Mouse (Mus musculus): Measurements from ENCODE around the gene Syngr3.

The Syngr3 gene

GRCm38 (mm10) chr17:24644030-24644715 lies 45.6 kb downstream of the Syngr3 start:
- DNase-seq: peak; percentile 28

DNA sequence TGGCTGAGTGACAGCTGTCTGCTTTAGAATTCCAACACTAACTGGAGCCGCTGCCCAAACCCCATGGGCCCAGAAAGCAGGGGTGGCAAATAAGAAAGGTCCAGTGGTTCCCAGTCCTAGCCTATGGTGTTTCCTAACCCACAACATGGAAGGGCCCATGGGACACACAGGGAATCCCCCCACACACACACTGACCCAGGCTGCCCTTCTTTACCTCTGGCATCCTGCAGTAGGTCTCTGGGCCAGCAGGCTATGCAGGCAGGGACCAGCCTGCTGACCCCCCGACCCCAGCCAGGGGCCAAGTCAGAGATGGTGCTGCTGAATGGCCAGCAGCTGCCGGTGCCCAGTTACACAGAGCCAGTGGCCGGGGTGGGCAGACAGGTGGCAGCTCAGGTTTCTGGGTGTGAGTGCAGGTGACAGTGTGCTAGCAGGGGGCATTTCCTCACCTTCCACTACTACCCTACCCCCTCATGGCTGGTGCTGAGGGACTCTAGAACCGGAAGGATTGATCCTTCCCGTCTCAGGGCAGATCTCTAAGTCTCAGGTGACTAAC lies 46.9 kb downstream of the Syngr3 start:
- no peak for DNase-seq

DNA sequence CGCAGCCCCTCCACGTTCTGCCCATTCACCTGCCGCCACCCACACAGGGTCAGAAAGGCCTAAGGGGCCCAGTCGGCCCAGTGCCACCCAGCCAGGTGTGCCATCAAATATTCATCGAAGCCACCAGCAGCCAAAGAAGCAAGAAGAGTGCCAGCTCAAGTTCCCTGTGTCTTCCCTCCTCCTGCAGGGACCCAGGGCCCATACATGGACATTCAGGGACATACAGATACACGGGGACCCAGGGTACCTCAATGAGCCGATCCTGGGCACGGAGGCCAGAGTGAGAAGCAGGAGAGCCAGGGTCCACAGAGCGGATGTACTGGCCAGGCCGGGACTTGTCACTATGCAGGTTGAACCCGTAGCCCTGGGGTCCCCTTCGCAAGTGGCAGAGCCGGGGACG lies 47.8 kb downstream of the Syngr3 start:
- no peak for DNase-seq

DNA sequence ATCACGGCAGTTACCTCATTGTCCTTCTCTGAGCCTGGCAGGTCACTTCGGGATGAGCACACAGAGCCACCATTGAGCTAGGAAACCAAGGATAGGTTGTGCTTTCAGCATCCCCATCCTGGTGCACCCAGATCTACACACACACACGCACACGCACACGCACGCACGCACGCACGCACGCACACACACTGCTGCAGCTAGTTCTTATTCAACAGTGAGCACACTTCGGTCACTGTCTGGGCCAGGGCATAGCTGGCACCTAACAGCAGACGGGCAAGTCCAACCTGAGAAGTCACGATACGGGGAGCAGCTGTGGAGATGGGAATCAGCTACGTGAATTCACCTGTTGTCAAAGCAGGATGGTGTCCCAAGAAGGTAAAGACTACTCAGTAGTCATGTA lies 49.2 kb downstream of the Syngr3 start:
- no peak for DNase-seq

- no peak for DNase-seq
These were observed 49.6 kb downstream of the Syngr3 start for GRCm38 (mm10) chr17:24640119-24640518.

DNA sequence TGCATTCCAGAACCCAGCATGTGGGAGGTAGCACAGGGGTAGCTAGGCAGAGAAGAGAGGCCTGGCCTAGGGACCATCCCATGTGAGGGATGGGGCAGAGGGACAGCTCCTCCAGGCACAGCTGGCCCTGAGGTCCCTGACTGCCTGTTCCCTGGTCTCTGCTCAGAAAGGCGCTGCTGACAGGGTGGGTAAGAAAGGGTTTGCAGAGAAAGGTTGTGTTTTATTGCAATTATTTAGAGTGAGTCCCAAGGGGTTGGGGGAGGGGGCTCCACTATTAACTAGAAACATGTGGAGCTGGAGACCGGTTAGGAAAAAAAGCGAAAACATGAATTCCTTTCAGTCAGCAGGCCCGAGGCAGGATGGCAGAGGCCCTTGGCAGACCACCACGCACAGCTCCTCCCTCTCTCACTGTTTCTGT lies 50.2 kb downstream of the Syngr3 start:
- no peak for DNase-seq

DNA sequence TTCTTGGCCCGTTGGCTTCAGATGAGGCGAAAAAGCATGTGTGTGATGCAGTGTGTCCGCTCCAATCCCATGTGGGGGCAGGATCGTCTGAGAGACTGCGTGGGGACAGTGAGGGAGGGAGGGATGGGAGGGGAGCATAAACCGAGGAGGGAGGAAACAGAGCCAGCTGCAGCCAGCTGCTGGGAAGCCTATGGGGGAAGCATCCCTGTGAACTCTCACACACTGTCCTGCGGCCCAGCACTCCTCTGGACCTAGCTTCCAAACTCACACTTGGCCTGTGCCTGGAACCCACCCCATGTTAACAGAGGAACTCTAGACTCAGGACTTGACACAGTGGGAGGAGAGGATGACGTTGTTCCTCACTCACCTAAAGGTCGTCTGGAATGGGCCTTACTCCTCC lies 50.9 kb downstream of the Syngr3 start:
- no peak for DNase-seq

DNA sequence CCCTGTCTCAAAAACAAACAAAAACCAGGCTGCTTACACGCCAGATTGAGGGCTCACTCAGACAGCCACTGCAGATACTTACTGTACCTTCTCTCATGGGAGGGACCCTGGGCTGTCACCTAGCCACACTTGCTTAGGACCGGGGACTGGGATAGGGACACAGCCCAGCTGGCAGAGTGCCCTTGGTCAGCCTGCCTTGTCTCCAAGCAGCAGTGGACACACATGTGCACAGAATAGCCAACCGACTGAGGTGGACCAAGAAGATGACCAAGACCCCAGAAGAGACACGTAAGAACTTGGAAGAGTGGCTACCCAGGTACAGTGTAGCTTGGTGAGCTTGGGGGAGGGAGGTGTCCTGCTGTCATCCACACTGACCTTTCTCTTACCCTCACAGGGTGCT lies 51.5 kb downstream of the Syngr3 start:
- DNase-seq: no peak

- DNase-seq: no peak
These were observed 52.8 kb downstream of the Syngr3 start for GRCm38 (mm10) chr17:24636781-24637481.

- DNase-seq: no peak
These were observed 54.1 kb downstream of the Syngr3 start for GRCm38 (mm10) chr17:24635694-24636093.

Data from cerebellum, adult 11-12 months (tissue).